Mouse (Mus musculus) layer of hippocampus, postnatal 36 days (tissue): ENCODE results near the gene Chrnb2. TPM values are rescaled to one million over a fixed set of nuclear protein-coding genes. Genes with fewer than 3 reads are reported as not detected.

Experiments used
- DNase-seq, 2 experiments: peaks; one replicate each; pipeline ENCODE4 v3.0.0; 2022
- total RNA-seq, 2 experiments: library from RNA; stranded (reverse); gene quantifications; 2 replicates each; pipeline ENCODE4 v1.2.3; 2021

The Chrnb2 gene
- total RNA-seq, 2 experiments from 2014 or later, result 29.6 to 30.2 TPM

- DNase-seq, result no peak
These were observed 11.6 kb upstream of the Chrnb2 start for GRCm38 (mm10) chr3:89776001-89776400.

DNA sequence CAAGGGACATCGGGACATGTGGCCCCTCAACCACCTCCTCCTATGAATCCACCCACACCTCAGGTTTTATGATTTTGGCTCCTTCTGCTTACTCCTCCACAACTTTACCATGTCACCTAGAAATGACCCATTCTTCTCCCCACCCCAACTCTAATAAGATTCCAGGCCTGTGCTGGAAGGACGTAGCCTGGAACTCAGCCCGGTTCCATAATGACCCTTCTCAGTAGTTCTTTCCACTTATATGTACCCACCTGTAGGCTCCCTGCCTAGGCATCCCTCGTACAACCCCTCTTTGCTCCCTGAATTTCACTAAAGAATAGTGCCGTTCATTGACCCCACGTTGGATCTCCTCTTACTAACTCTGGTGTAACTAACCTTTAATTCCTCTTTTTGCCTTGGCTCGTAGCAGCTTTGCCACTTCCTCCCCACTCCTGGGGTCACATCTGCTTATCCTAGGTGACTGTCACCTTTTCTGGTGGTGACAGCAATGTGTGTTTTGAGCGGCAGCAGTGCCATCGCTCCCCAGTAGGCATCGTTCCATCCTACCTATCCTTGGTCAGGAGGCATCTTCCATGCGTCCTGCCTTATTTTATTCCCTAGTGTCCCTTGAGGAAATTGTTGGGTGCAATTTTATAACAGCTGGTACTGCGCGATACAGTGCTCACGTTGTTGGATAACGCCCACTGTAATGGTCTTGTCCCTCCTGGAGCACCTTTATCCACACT, 10.0 kb upstream of the Chrnb2 start:
- no peak for DNase-seq

- DNase-seq, result peak in 1 of 2 experiments; percentile 40
These were observed 9.3 kb upstream of the Chrnb2 start for GRCm38 (mm10) chr3:89773740-89774211.

- peak; percentile 98 for DNase-seq
These were observed 8.7 kb upstream of the Chrnb2 start, which contains the start of gene Ube2q1 for GRCm38 (mm10) chr3:89772968-89773709. TSS of gene Ube2q1 (plus strand) at chr3:89773616.

- DNase-seq, result peak; percentile 81 to 83
These were observed 8.1 kb upstream of the Chrnb2 start for GRCm38 (mm10) chr3:89772588-89772967.

DNA sequence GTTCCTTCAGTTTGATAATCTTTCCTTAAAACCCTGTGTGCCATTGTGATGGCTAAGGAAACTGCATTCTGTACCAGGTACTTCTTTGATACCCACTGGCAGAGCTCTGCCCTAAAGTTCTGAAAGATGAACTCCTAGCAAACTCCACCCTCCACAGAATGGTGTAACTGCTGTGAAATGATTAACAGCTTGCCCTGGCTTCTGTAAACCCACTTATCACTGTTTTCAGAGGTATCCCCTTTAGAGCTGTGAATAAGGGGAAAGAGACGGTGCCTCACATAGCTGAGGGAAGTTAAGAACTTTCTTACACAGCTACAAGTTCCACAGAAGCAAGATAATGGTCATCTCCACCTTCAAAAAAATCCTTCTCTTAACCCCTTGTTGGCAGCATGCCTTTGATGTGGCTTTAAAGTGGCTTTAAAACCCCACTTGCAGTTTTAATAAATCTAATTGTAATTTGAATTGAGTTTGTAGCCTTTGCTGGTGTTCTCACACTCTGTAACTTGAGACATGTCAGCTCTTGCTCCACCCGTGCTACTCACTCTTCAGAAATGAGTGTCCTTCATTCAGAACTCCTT, 6.1 kb upstream of the Chrnb2 start:
- DNase-seq, result no peak

GRCm38 (mm10) chr3:89769584-89769983, 5.2 kb upstream of the Chrnb2 start:
- no peak for DNase-seq

- DNase-seq, result no peak
These were observed 4.6 kb downstream of the Chrnb2 start for GRCm38 (mm10) chr3:89759786-89760185.

DNA sequence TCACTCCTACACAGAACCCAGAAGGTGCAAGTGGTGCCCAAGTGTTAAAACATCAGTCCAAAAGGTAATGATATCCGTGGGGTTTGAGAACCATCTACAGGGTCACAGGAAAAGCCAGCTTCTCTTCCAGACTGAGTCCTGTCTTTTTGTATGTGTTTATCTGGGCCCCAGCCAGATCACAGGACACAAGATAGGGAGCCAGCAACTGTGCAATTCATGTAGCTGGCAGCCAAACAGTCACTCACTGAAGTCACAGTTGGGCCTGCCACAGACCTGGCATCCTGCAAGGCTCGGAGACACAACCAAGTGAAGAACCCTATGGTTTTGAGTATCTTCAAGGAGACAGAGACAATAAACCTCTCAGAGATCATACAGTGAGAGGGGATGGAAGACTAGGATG, 6.6 kb downstream of the Chrnb2 start:
- no peak for DNase-seq

- DNase-seq, result no peak
These were observed 9.1 kb downstream of the Chrnb2 start for GRCm38 (mm10) chr3:89755283-89755682.

- no peak for DNase-seq
These were observed 12.1 kb downstream of the Chrnb2 start for GRCm38 (mm10) chr3:89752307-89752706.

GRCm38 (mm10) chr3:89738509-89738908, 25.9 kb downstream of the Chrnb2 start:
- DNase-seq, result no peak

DNA sequence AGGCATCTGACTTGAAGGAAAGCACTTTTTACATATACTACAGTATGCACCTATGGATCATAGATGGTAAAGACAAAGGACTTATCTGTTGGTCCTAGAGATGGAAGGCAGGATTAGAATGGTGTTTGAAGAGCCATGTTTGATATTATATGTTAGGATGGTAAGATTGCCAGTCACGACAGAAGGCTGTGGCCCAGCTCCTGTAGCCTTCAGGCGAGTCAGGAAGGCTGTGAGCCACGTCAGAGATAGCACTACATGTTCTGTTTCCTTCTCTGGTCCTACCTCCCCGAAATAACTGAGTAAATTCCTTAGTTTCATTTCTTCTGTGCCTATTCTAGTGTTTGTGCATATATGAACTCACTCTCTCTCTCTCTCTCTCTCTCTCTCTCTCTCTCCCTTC, 32.3 kb downstream of the Chrnb2 start:
- DNase-seq, result no peak

DNA sequence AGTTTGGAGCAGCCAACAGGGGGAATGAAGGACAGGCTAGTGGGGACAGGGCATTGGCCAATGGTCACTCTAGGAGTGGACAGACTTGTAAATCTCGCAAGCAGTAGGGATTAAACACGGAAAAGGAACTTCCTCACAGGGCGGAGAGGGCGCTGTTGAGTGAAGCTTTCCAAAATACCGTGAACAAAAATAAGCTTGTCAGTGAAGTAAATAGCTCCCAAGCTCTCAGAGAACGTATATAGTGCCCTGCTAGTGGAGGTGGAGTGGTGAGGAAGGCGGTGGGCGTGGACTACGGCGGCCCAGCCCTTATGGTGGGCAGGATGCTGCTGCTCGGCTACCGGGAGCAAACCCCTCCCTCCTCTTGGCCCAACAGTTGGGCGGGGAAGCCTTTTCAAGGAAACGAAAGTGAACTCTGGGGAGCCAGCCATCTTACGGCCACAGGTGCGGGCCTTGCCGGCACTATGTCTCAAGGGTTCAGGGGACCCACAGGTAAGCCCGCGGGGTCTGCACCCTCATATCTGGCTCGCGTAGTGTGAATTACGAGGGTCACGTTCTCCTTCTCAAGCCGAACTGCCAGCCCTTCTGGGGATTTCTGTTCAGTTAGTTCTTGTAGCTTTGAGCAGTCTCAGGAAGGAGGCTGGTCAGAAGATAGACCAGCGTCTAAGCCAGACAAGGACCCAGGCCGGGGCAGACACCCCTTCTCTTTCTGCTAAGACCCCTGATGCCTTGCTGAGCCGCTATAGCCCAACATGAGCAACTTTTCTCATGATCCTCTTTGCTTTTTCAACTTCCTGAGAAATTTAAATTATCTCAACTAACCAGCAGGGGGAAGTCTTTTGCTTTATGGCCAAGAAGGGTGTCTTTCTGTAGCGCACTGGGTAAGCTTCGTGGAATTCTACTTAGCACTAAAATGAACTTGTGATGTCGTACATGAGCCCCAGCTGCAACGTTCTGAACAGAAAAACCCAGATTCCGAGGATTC, 33.8 kb downstream of the Chrnb2 start:
- peak; percentile 40 to 47 for DNase-seq

DNA sequence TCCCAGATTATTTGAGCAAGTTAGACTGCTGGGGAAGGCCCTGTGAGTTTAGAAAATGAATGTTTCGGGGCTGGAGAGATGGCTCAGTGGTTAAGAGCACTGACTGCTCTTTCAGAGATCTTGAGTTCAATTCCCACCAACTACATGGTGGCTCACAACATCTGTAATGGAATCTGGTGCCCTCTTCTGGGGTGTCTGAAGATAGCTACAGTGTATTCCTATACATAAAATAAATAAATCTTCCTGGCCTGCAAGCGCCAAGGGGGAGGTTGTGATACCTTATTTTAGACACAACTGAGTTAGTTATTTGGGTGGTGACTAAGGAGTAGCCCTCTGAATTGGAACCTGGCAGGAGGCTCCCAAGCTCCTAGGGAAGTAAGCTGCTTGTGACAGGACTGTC, 35.6 kb downstream of the Chrnb2 start:
- DNase-seq, result no peak

DNA sequence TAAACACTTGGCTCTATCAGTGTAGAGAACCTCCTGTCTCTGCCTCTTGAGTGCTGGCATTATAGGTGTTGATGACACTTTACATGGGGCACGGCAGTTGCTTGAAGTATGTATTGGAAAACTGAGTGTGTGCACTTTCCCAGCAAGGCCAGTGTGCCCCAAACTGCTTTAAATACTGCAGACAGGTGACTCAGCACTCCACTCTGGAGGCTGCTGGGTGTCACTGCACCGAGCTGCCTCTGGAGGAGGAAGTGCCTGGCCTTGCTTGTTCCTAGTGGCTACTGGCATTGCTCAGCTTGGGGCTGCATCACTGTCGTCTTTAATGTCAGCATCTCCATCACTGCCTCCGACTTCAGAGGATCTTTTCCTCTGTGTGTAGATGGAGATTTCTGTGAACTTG, 37.4 kb downstream of the Chrnb2 start:
- no peak for DNase-seq

GRCm38 (mm10) chr3:89723400-89724084, 40.9 kb downstream of the Chrnb2 start:
- no peak for DNase-seq

- no peak for DNase-seq
These were observed 42.4 kb downstream of the Chrnb2 start for GRCm38 (mm10) chr3:89722032-89722431.

GRCm38 (mm10) chr3:89715967-89716256, 48.5 kb downstream of the Chrnb2 start:
- DNase-seq, result no peak

DNA sequence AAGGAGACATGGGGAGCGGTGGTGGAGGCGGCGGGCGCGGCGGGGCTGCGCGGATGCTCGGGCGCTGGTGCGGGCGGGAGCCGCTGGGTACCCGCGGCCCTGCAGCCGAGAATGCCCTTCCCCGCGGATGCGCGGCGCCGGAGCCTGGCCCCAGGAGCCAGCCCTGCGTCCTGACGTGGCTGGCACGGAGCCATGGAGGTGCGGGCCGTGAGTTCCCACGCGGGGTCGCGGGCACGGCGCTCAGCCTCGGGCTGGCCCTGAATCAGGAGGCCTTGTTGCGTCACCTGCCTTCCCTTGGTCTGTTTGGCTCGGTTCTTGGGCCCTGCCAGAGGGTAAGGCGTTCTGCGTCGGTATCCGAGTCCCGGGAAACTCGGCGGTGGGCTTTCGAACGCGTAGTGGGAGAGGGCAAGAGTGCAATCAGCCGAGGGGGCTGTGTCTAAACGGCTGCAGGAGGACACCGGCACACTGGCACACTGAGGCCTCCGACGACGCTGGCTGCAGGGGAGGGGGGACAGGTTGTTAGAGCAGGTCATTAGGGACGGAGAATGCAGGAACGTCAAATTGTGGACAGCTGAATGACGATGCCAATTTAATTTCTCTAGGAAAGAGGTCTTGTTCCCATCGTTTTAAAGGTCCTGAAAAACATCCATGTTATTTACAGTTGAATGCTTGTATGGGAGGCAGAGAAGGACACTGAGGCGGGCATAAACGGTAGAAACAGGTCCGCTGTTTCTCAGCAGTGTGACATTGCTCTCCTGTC, 49.0 kb downstream of the Chrnb2 start:
- no peak for DNase-seq
